Mouse (Mus musculus) MEL (cell line): ENCODE results near the gene Gm42878. TPM values are rescaled to one million over a fixed set of nuclear protein-coding genes. Genes with fewer than 3 reads are reported as not detected.

Source experiments
- DNase-seq: peaks from one replicate; pipeline ENCODE4 v3.0.0; 2011; ENCODE audit warnings: low read depth, low spot score
- H3K27ac ChIP-seq: 2 replicates; pipeline ENCODE4 v1.5.1; 2012; ENCODE audit warnings: low read depth, mild to moderate bottlenecking, control low read depth, low read length, moderate library complexity; ENCODE audit not compliant: control insufficient read depth
- H3K27me3 ChIP-seq, 2 experiments: fragments of 150-350 bp in 1 of 2; sonication (generic) in 1 of 2; 2 replicates each; pipeline ENCODE4 v1.6.1; 2012; ENCODE audit warnings: low read length in 2 of 2, mild to moderate bottlenecking in 2 of 2, improper control_type of control experiment in 1 of 2, moderate library complexity in 1 of 2; ENCODE audit not compliant: insufficient read depth in 2 of 2, control insufficient read depth in 1 of 2
- H3K36me3 ChIP-seq, 2 experiments: 2 replicates each; pipeline ENCODE4 v1.6.1; 2012 to 2014; ENCODE audit warnings: low read length in 2 of 2, improper control_type of control experiment in 1 of 2, inconsistent platforms in 1 of 2, mild to moderate bottlenecking in 1 of 2; ENCODE audit not compliant: insufficient read depth in 2 of 2, control insufficient read depth in 1 of 2
- H3K4me1 ChIP-seq, 2 experiments: fragments of 150-350 bp in 1 of 2; sonication (generic) in 1 of 2; 2 replicates each; pipeline ENCODE4 v1.6.1; 2012; ENCODE audit warnings: low read length in 2 of 2, improper control_type of control experiment in 1 of 2, mild to moderate bottlenecking in 1 of 2; ENCODE audit not compliant: insufficient read depth in 2 of 2, control insufficient read depth in 1 of 2
- H3K4me3 ChIP-seq, 2 experiments: fragments of 150-350 bp in 1 of 2; sonication (generic) in 1 of 2; 2 replicates each; pipeline ENCODE4 v1.5.1; 2012; ENCODE audit warnings: low read depth in 2 of 2, low read length in 2 of 2, mild to moderate bottlenecking in 2 of 2, moderate library complexity in 2 of 2, control low read depth in 1 of 2, improper control_type of control experiment in 1 of 2; ENCODE audit not compliant: control insufficient read depth in 1 of 2, insufficient read depth in 1 of 2
- H3K79me2 ChIP-seq: 2 replicates; pipeline ENCODE4 v1.6.1; 2012; ENCODE audit warnings: mild to moderate bottlenecking, low read length, moderate library complexity; ENCODE audit not compliant: control insufficient read depth, poor library complexity, insufficient read depth
- H3K9ac ChIP-seq: 2 replicates; pipeline ENCODE4 v1.6.1; 2012; ENCODE audit warnings: low read depth, mild to moderate bottlenecking, control low read depth, low read length, moderate library complexity; ENCODE audit not compliant: control insufficient read depth, poor library complexity, severe bottlenecking
- H3K9me3 ChIP-seq: fragments of 150-350 bp; sonication (generic); replicated peaks from 2 replicates; pipeline ENCODE4 v1.6.1; 2012; ENCODE audit warnings: mild to moderate bottlenecking, low read length, improper control_type of control experiment, moderate library complexity; ENCODE audit not compliant: insufficient read depth
- CHD1 ChIP-seq: IDR thresholded peaks from 2 replicates; pipeline ENCODE4 v1.6.1; 2012; ENCODE audit warnings: low read depth, mild to moderate bottlenecking, inconsistent platforms, low read length, improper control_type of control experiment
- CHD2 ChIP-seq: IDR thresholded peaks from 2 replicates; pipeline ENCODE4 v1.6.1; 2011; ENCODE audit warnings: low read length, improper control_type of control experiment
- CTCF ChIP-seq, 3 experiments: IDR thresholded peaks in 2 of 3; conservative IDR thresholded peaks in 1 of 3; 2 replicates each; pipeline ENCODE4 v1.5.1; 2011 to 2012; ENCODE audit warnings: low read length in 3 of 3, low read depth in 2 of 3, mild to moderate bottlenecking in 2 of 3, improper control_type of control experiment in 1 of 3, inconsistent platforms in 1 of 3, mixed read lengths in 1 of 3, moderate library complexity in 1 of 3; ENCODE audit not compliant: control insufficient read depth in 1 of 3, insufficient read depth in 1 of 3, poor library complexity in 1 of 3, severe bottlenecking in 1 of 3
- E2F4 ChIP-seq: IDR thresholded peaks from 2 replicates; pipeline ENCODE4 v1.6.1; 2011; ENCODE audit warnings: low read depth, low read length, improper control_type of control experiment, borderline replicate concordance
- ELF1 ChIP-seq: IDR thresholded peaks from 2 replicates; pipeline ENCODE4 v1.6.1; 2014; ENCODE audit warnings: low read depth, mild to moderate bottlenecking, inconsistent platforms, low read length, improper control_type of control experiment, moderate library complexity
- EP300 ChIP-seq, 2 experiments: IDR thresholded peaks; 2 replicates each; pipeline ENCODE4 v1.6.1; 2011; ENCODE audit warnings: improper control_type of control experiment in 2 of 2, low read length in 2 of 2, low read depth in 1 of 2, mild to moderate bottlenecking in 1 of 2
- ETS1 ChIP-seq: IDR thresholded peaks from 2 replicates; pipeline ENCODE4 v1.6.1; 2012; ENCODE audit warnings: low read depth, mild to moderate bottlenecking, inconsistent platforms, low read length, improper control_type of control experiment, moderate library complexity
- JUND ChIP-seq: IDR thresholded peaks from 2 replicates; pipeline ENCODE4 v1.6.1; 2011; ENCODE audit warnings: low read depth, mild to moderate bottlenecking, improper control_type of control experiment, low read length
- KAT2A ChIP-seq: conservative IDR thresholded peaks from 2 replicates; pipeline ENCODE4 v1.6.1; 2012; ENCODE audit warnings: low read depth, low read length, improper control_type of control experiment, inconsistent platforms
- MAX ChIP-seq: IDR thresholded peaks from 2 replicates; pipeline ENCODE4 v1.6.1; 2011; ENCODE audit warnings: low read length, improper control_type of control experiment
- MEF2A ChIP-seq: IDR thresholded peaks from 2 replicates; pipeline ENCODE4 v1.6.1; 2014; ENCODE audit warnings: low read depth, mild to moderate bottlenecking, inconsistent platforms, low read length, improper control_type of control experiment; ENCODE audit not compliant: poor library complexity, insufficient replicate concordance, severe bottlenecking; ENCODE audit errors: extremely low read depth
- MYC ChIP-seq: IDR thresholded peaks from 2 replicates; pipeline ENCODE4 v1.6.1; 2011; ENCODE audit warnings: low read depth, mild to moderate bottlenecking, low read length, improper control_type of control experiment, moderate library complexity
- RAD21 ChIP-seq: IDR thresholded peaks from 2 replicates; pipeline ENCODE4 v1.6.1; 2011; ENCODE audit warnings: mild to moderate bottlenecking, low read depth, low read length, improper control_type of control experiment
- SIN3A ChIP-seq: IDR thresholded peaks from 2 replicates; pipeline ENCODE4 v1.6.1; 2012; ENCODE audit warnings: low read length, improper control_type of control experiment, inconsistent platforms
- TAL1 ChIP-seq: IDR thresholded peaks from 2 replicates; pipeline ENCODE4 v1.6.1; 2012; ENCODE audit warnings: mild to moderate bottlenecking, inconsistent platforms, low read length, moderate library complexity, mixed read lengths
- TCF12 ChIP-seq: IDR thresholded peaks from 2 replicates; pipeline ENCODE4 v1.6.1; 2014; ENCODE audit warnings: low read depth, mild to moderate bottlenecking, inconsistent platforms, low read length, improper control_type of control experiment, moderate library complexity
- USF1 ChIP-seq: IDR thresholded peaks from 2 replicates; pipeline ENCODE4 v1.6.1; 2014; ENCODE audit warnings: low read depth, mild to moderate bottlenecking, inconsistent platforms, low read length, improper control_type of control experiment, moderate library complexity
- USF2 ChIP-seq, 2 experiments: IDR thresholded peaks; 2 replicates each; pipeline ENCODE4 v1.6.1; 2011 to 2012; ENCODE audit warnings: improper control_type of control experiment in 2 of 2, low read length in 2 of 2, borderline replicate concordance in 1 of 2, inconsistent platforms in 1 of 2, low read depth in 1 of 2, mild to moderate bottlenecking in 1 of 2; ENCODE audit not compliant: insufficient read depth in 1 of 2
- ZC3H11A ChIP-seq: IDR thresholded peaks from 2 replicates; pipeline ENCODE4 v1.6.1; 2012; ENCODE audit warnings: low read depth, mild to moderate bottlenecking, inconsistent platforms, low read length, improper control_type of control experiment
- ZMIZ1 ChIP-seq: IDR thresholded peaks from 2 replicates; pipeline ENCODE4 v1.6.1; 2012; ENCODE audit warnings: low read depth, mild to moderate bottlenecking, inconsistent platforms, low read length, improper control_type of control experiment, moderate library complexity
- polyA plus RNA-seq, 2 experiments: library from polyadenylated mRNA; stranded (reverse) in 1 of 2; unstranded in 1 of 2; fragments of >175 nt in 1 of 2; fragments of >200 nt in 1 of 2; gene quantifications; 2 replicates each; pipeline versions ENCODE4 v1.2.1 to v1.2.4; 2012; ENCODE audit warnings: low replicate concordance in 2 of 2, low read depth in 1 of 2; ENCODE audit not compliant: insufficient read length in 2 of 2, insufficient read depth in 1 of 2, missing spikeins in 1 of 2
- total RNA-seq: library from RNA; depleted of rRNA; stranded (reverse); fragments of 300-350 nt; gene quantifications from 2 replicates; pipeline ENCODE4 v1.2.3, GENCODE M21; 2012

Gm42878 gene
- total and polyA plus RNA-seq, 3 experiments: not detected

DNA sequence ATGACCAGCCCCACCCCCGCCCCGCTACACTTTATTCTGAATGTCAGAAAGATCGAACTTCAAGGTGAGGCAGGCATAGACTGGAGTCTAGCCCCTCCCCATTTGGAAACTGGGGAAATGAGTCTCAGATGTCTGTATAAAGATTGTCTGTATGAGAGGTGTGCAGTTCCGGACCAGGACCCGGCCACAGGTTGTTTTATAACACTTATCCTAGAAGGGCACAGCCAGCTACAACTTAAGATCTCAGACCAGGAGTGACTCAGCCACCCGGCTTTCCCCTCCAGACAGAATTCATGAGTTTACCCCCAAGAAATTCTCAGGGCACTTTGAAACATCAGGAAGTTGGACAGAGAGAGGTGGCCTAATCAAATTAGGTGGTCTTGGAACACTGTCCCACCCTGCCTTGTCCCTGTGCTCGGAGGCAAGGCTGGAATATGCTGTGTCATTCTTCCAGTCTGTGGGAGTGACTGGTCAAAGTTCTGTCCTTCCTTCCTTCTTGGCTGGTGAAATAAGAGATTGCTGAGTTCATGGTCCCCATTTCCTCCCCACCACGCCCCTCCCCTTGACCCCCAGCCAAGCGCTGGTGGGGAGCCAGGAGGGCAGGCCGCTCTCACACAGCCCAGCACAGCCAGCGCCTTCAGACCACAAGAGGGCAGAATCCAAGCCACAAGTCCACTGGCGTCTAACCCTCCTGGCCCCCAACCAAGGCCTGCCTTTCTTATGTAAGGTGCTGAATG, 38.7 kb upstream of the Gm42878 start (continued):
- TF ChIP-seq MEF2A: no peak
- no peak for TF ChIP-seq CHD2
- TF ChIP-seq ELF1: no peak; the same call in 1 of the 2 replicates
- peak; percentile 53; the same call in 1 of the 2 replicates for TF ChIP-seq TCF12

DNA sequence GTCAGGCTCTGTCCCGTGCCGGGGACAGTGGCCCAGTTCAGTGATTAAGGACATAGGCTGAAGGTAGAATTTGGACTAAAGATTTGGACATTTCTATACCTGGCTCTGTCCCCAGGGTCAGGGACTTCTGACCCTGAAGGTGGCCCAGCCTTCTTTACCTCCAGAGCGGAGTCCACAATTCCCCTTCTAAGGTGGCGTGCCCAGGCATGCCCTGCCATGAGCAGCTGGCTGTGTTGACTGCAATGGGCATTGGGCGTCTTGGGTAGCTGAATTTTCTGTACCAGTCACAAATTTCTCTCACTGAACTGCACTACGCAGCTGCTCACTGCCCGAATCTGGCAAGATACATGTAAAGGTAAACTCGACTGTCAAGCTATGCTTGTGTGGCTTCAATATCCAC, 36.7 kb upstream of the Gm42878 start:
- peaks cover 0 to 23% of the 10 kb centered on the region in 2 experiments for H3K36me3 ChIP-seq
- no peaks in the 10 kb centered on the region for H3K9me3 ChIP-seq
- H3K4me3 ChIP-seq: no peak overlapping the region
- H3K9ac ChIP-seq: no peak overlapping the region
- H3K27ac ChIP-seq: no peak overlapping the region
- DNase-seq: no peak
- TF ChIP-seq EP300 (IDR thresholded peaks at IDR 0.05; ENCODE audit: low read depth in 1 of 2, low read length in 2 of 2) (no peak), KAT2A (no peak), TAL1 (no peak), ELF1 (no peak), TCF12 (no peak), SIN3A (no peak), MAX (no peak), USF2 (IDR thresholded peaks at IDR 0.05; ENCODE audit: borderline replicate concordance in 1 of 2, insufficient read depth in 1 of 2, low read depth in 1 of 2, low read length in 2 of 2) (no peak), USF1 (no peak), RAD21 (no peak), MEF2A (no peak), CTCF (IDR thresholded peaks at IDR 0.05 in 2 of 3, conservative IDR thresholded peaks at IDR 0.05 in 1 of 3; ENCODE audit: control insufficient read depth in 1 of 3, insufficient read depth in 1 of 3, low read depth in 2 of 3, low read length in 3 of 3, poor library complexity in 1 of 3, severe bottlenecking in 1 of 3) (no peak), ZC3H11A (no peak), E2F4 (no peak), MYC (no peak), ETS1 (no peak), CHD1 (no peak), ZMIZ1 (no peak), JUND (no peak)
- H3K79me2 ChIP-seq: peaks cover 4% of the 10 kb centered on the region; the same call in 1 of the 2 replicates
- H3K27me3 ChIP-seq: no peaks in the 10 kb centered on the region
- H3K4me1 ChIP-seq: peaks cover 19 to 20% of the 10 kb centered on the region in 2 experiments
